Mouse (Mus musculus) embryonic facial prominence, embryonic 11.5 days (tissue): ENCODE results near the gene Gpr156. TPM values are rescaled to one million over a fixed set of nuclear protein-coding genes. Genes with fewer than 3 reads are reported as not detected.
"Not testable (repeated sequence)": the region's sequence is repeated elsewhere in the genome, so short reads cannot be mapped to it uniquely, and the experiment has no call there.

Experiments used
- ATAC-seq: fragments of 200-750 bp; cut with Nextera tagmentation; replicated peaks from 2 replicates; pipeline ENCODE4 v1.8.0; 2017; ENCODE audit warnings: low read depth; ENCODE audit not compliant: insufficient number of reproducible peaks, low FRiP score, low TSS enrichment
- DNase-seq: peaks from one replicate; pipeline ENCODE4 v3.0.0-alpha.2; 2015; ENCODE audit warnings: low spot score
- H3K27ac ChIP-seq: fragments of 300-500 bp; sonication (generic); replicated peaks from 2 replicates; pipeline ENCODE4 v1.5.1; 2014; ENCODE audit warnings: mild to moderate bottlenecking, low read depth, low read length, control low read depth
- H3K27me3 ChIP-seq: fragments of 300-500 bp; sonication (generic); 2 replicates; pipeline ENCODE4 v1.6.1; 2014; ENCODE audit warnings: mild to moderate bottlenecking, low read length, moderate library complexity, mixed read lengths; ENCODE audit not compliant: control insufficient read depth, insufficient read depth
- H3K36me3 ChIP-seq: fragments of 300-500 bp; sonication (generic); replicated peaks from 2 replicates; pipeline ENCODE4 v1.6.1; 2014; ENCODE audit warnings: low read depth, mild to moderate bottlenecking, low read length, moderate library complexity, mixed read lengths; ENCODE audit not compliant: control insufficient read depth, insufficient read depth
- H3K4me1 ChIP-seq: fragments of 300-500 bp; sonication (generic); 2 replicates; pipeline ENCODE4 v1.6.1; 2014; ENCODE audit warnings: low read length, mixed read lengths; ENCODE audit not compliant: control insufficient read depth, insufficient read depth
- H3K4me2 ChIP-seq: fragments of 300-500 bp; sonication (generic); 2 replicates; pipeline ENCODE4 v1.6.1; 2014; ENCODE audit warnings: low read depth, mild to moderate bottlenecking, control low read depth, low read length, moderate library complexity
- H3K4me3 ChIP-seq: fragments of 300-500 bp; sonication (generic); 2 replicates; pipeline ENCODE4 v1.5.1; 2014; ENCODE audit warnings: low read depth, low read length, control low read depth
- H3K9ac ChIP-seq: fragments of 300-500 bp; sonication (generic); replicated peaks from 2 replicates; pipeline ENCODE4 v1.6.1; 2014; ENCODE audit warnings: mild to moderate bottlenecking, control low read depth, low read length
- H3K9me3 ChIP-seq: fragments of 300-500 bp; sonication (generic); replicated peaks from 2 replicates; pipeline ENCODE4 v1.6.1; 2016; ENCODE audit warnings: mild to moderate bottlenecking, low read length, inconsistent platforms, mixed read lengths; ENCODE audit not compliant: control insufficient read depth
- WGBS: fragments of 180-500 bp; shearing (Covaris S2); extraction: QIAGEN DNeasy Blood & Tissue Kit; methylation state at CpG from one replicate; pipeline ENCODE4 v1.1.7; 2014; 5-methylcytosine and 5-hydroxymethylcytosine counted together
- polyA plus RNA-seq: library from polyadenylated mRNA; unstranded; fragments of >200 nt; fragmentation: Nextera tagmentation; extraction: Ambion mirVana; gene quantifications from 2 replicates; pipeline ENCODE4 v1.2.1, GENCODE M21; 2014

Gene Gpr156
- polyA plus RNA-seq, 1 experiment from 2014 or later = 1.5 TPM

- Histone ChIP-seq H3K9ac (no peak overlapping the region), H3K27me3 (no peaks in the 10 kb centered on the region), H3K36me3 (no peaks in the 10 kb centered on the region), H3K9me3 (no peaks in the 10 kb centered on the region), H3K4me3 (no peak overlapping the region), H3K4me2 (no peak overlapping the region), H3K27ac (no peak overlapping the region), H3K4me1 (no peaks in the 10 kb centered on the region)
- ATAC-seq (no peak), DNase-seq (no peak)
- 88% methylated on average over 4 of the region's 4 CpGs for WGBS
Measured at GRCm38 (mm10) chr16:38014951-38015350, 98.7 kb downstream of the Gpr156 start.

- Histone ChIP-seq H3K9ac (no peak overlapping the region), H3K9me3 (no peaks in the 10 kb centered on the region), H3K4me1 (no peaks in the 10 kb centered on the region), H3K36me3 (no peaks in the 10 kb centered on the region), H3K4me2 (no peak overlapping the region), H3K27ac (no peak overlapping the region), H3K4me3 (no peak overlapping the region), H3K27me3 (no peaks in the 10 kb centered on the region)
- DNase-seq (no peak), ATAC-seq (no peak)
- WGBS = 85% methylated on average over 8 of the region's 8 CpGs
Measured at GRCm38 (mm10) chr16:38016928-38017524, 100.7 kb downstream of the Gpr156 start.

GRCm38 (mm10) chr16:38017958-38018376, 101.7 kb downstream of the Gpr156 start:
- no peak for DNase-seq

GRCm38 (mm10) chr16:38032644-38033043, 116.3 kb downstream of the Gpr156 start:
- H3K36me3 ChIP-seq = no peaks in the 10 kb centered on the region
- no peak overlapping the region for H3K4me2 ChIP-seq
- WGBS = 92% methylated on average over 9 of the region's 9 CpGs
- no peak overlapping the region for H3K27ac ChIP-seq
- no peaks in the 10 kb centered on the region for H3K4me1 ChIP-seq
- no peak overlapping the region for H3K4me3 ChIP-seq
- no peak for DNase-seq
- no peaks in the 10 kb centered on the region for H3K9me3 ChIP-seq
- H3K27me3 ChIP-seq = no peaks in the 10 kb centered on the region
- ATAC-seq = no peak
- no peak overlapping the region for H3K9ac ChIP-seq

More at GRCm38 (mm10) chr16:38017958-38018376, 101.7 kb downstream of the Gpr156 start:
- H3K9ac ChIP-seq = no peak overlapping the region
- no peaks in the 10 kb centered on the region for H3K27me3 ChIP-seq
- H3K4me3 ChIP-seq = no peak overlapping the region
- WGBS = 20% methylated on average over 4 of the region's 4 CpGs
- ATAC-seq = no peak
- no peak overlapping the region for H3K4me2 ChIP-seq
- no peaks in the 10 kb centered on the region for H3K36me3 ChIP-seq
- no peaks in the 10 kb centered on the region for H3K4me1 ChIP-seq
- H3K9me3 ChIP-seq = no peaks in the 10 kb centered on the region
- H3K27ac ChIP-seq = no peak overlapping the region

GRCm38 (mm10) chr16:38033071-38033470, 116.8 kb downstream of the Gpr156 start:
- DNase-seq (no peak), ATAC-seq (no peak)
- Histone ChIP-seq H3K9me3 (no peaks in the 10 kb centered on the region), H3K9ac (no peak overlapping the region), H3K4me2 (no peak overlapping the region), H3K4me3 (no peak overlapping the region), H3K27ac (no peak overlapping the region), H3K4me1 (no peaks in the 10 kb centered on the region), H3K36me3 (no peaks in the 10 kb centered on the region), H3K27me3 (no peaks in the 10 kb centered on the region)
- 79% methylated on average over 5 of the region's 5 CpGs for WGBS

GRCm38 (mm10) chr16:38038101-38038500, 121.8 kb downstream of the Gpr156 start:
- not testable (repeated sequence) for H3K36me3 ChIP-seq, H3K27me3 ChIP-seq, H3K27ac ChIP-seq, H3K9me3 ChIP-seq, ATAC-seq, H3K4me3 ChIP-seq, DNase-seq, H3K4me2 ChIP-seq, H3K4me1 ChIP-seq, H3K9ac ChIP-seq
- 77% methylated on average over 4 of the region's 4 CpGs for WGBS

GRCm38 (mm10) chr16:38042160-38042559, 125.9 kb downstream of the Gpr156 start:
- Histone ChIP-seq H3K27ac (no peak overlapping the region), H3K27me3 (no peaks in the 10 kb centered on the region), H3K9ac (no peak overlapping the region), H3K9me3 (no peaks in the 10 kb centered on the region), H3K4me2 (no peak overlapping the region), H3K36me3 (no peaks in the 10 kb centered on the region), H3K4me1 (no peaks in the 10 kb centered on the region), H3K4me3 (no peak overlapping the region)
- no peak for ATAC-seq
- WGBS = 88% methylated on average over 1 of the region's 1 CpGs
- DNase-seq = no peak

- H3K9ac ChIP-seq = no peak overlapping the region
- H3K27ac ChIP-seq = no peak overlapping the region
- H3K9me3 ChIP-seq = no peaks in the 10 kb centered on the region
- no peaks in the 10 kb centered on the region for H3K27me3 ChIP-seq
- no peak for DNase-seq
- no peak for ATAC-seq
- WGBS = 92% methylated on average over 5 of the region's 5 CpGs
- H3K36me3 ChIP-seq = no peaks in the 10 kb centered on the region
- H3K4me1 ChIP-seq = no peaks in the 10 kb centered on the region
- no peak overlapping the region for H3K4me2 ChIP-seq
- no peak overlapping the region for H3K4me3 ChIP-seq
Measured at GRCm38 (mm10) chr16:38044551-38044950, 128.3 kb downstream of the Gpr156 start.
